Mouse (Mus musculus): ENCODE results near the gene Gm9999. TPM values are rescaled to one million over a fixed set of nuclear protein-coding genes. Genes with fewer than 3 reads are reported as not detected.
"Not testable (repeated sequence)": the region's sequence is repeated elsewhere in the genome, so short reads cannot be mapped to it uniquely, and the experiment has no call there.

Gene Gm9999
- total RNA-seq (2021): not detected

- DNase-seq (ENCODE audit: low spot score in 2 of 2): no peak
- intact Hi-C loops (cut with DNase I): no loop called here
These were observed at the start of gene Gm9999 for GRCm38 (mm10) chr7:46983280-46983679. Gene Gm9999, plus strand, starts transcription at chr7:46983580.

- DNase-seq (ENCODE audit: low spot score in 2 of 2): no peak
- intact Hi-C loops (cut with DNase I): no loop called here
These were observed 48.6 kb upstream of the Gm9999 start for GRCm38 (mm10) chr7:46934788-46935187.

GRCm38 (mm10) chr7:46935847-46936246 is 47.5 kb upstream of the Gm9999 start:
- intact Hi-C loops (cut with DNase I): no loop called here
- peak; percentile 19 to 20 for DNase-seq (ENCODE audit: low spot score in 2 of 2)

GRCm38 (mm10) chr7:46957831-46958691 is 25.3 kb upstream of the Gm9999 start, which contains the start of gene Uevld:
Gene Uevld, minus strand, starts transcription at chr7:46958527.
- intact Hi-C loops (cut with DNase I): loop anchor here (2.0 kb wide), 1 partner anchor 51 kb away; the partner anchor contains the start of gene Spty2d1
- DNase-seq (ENCODE audit: low spot score in 2 of 2): peak; percentile 92 to 95

DNA sequence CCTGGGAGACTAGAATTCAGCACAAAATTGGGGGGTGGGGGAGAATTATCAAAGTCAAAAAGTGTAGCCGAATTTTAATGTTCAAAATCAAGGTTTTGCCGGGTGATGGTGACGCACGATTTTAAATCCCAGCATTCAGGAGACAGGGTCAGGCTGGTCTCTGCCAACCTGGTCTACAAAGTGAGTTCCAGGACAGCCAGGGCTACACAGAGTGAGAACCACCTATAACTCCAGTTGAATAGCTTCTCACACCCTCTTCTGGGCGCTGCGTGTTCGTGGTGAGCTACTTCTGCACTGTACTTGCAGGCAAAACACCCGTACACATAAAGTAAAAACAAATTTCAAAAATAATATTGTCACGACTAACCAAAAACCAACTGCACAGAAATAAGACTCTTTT is 24.5 kb upstream of the Gm9999 start:
- intact Hi-C loops (cut with DNase I): loop anchor here (2.0 kb wide), 1 partner anchor 50 kb away; the partner anchor contains the start of gene Spty2d1
- no peak for DNase-seq (ENCODE audit: low spot score in 2 of 2)

DNA sequence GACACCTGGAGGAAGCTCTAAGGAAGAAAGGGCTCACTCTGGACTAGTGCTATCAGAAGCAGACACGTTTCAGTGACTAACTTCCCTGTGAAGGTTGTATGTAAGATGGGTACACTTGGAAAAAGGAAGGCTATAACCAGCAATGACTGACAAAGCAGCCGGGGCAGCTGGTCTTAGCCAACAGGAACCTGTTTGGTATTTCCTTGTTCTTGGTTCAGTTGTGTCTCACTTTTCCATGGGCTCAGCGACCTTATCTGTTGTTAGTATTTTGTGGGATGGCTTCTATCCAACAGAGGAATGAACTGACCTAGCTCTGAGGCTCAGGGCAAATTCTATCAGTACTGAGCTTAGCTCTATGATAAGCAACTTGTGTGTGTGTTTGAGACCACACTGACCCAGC is 22.4 kb upstream of the Gm9999 start:
- intact Hi-C loops (cut with DNase I): loop anchor here (5.0 kb wide), 1 partner anchor 111 kb away; no protein-coding TSS in a partner anchor
- DNase-seq (ENCODE audit: low spot score in 2 of 2): no peak

GRCm38 (mm10) chr7:46962132-46962531 is 21.2 kb upstream of the Gm9999 start:
- no peak for DNase-seq (ENCODE audit: low spot score in 2 of 2)
- intact Hi-C loops (cut with DNase I): loop anchor here (5.0 kb wide), 1 partner anchor 110 kb away; no protein-coding TSS in a partner anchor

DNA sequence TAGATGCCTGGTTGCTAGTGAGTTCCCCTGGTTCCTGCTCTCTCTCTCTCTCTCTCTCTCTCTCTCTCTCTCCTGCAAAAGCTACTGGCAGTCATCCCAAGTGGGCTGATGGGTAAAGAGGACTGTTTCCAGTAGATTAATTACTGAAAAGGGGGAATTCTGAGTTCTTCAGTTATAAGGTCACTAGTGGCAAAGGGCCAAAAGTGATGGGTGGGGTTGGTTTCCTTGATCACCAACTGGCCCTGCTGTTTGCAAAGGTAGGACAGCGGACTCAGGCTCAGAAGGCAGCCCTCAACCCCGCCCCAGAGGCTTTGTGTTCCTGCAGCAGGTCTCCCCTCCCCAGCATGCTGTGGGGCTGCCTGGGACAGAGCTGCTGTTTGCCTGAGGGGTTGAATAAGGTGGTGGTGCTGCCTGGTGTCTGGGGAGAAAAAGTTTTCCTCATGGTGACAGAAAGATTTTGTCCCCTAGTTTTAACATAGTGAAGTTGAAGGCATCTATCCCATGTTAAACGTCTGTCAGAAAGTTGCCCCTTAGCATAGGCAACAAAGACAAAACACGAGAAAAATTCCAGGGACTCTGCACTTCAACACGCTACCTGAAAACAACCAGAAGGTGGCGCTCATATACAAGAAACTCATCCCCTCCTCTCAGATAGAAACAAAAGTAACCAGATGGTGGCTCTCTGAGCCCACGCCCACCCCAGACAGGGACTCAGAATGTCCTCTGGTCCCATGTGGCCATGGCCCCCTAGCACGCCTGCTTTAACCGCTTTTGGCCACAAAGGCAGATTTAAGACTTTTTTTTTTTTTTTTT is 20.4 kb upstream of the Gm9999 start:
- DNase-seq (ENCODE audit: low spot score in 2 of 2): peak; percentile 78 to 84
- intact Hi-C loops (cut with DNase I): loop anchor here (1.0 to 5.0 kb wide), 3 partner anchors 52 to 187 kb away; no protein-coding TSS in a partner anchor

GRCm38 (mm10) chr7:46964070-46964469 is 19.3 kb upstream of the Gm9999 start:
- DNase-seq (ENCODE audit: low spot score in 2 of 2): no peak
- intact Hi-C loops (cut with DNase I): loop anchor here (5.0 kb wide), 1 partner anchor 108 kb away; no protein-coding TSS in a partner anchor

GRCm38 (mm10) chr7:46969898-46970297 is 13.5 kb upstream of the Gm9999 start:
- no peak for DNase-seq (ENCODE audit: low spot score in 2 of 2)
- intact Hi-C loops (cut with DNase I): no loop called here

GRCm38 (mm10) chr7:46974648-46975047 is 8.7 kb upstream of the Gm9999 start:
- intact Hi-C loops (cut with DNase I): no loop called here
- no peak for DNase-seq (ENCODE audit: low spot score in 2 of 2)

GRCm38 (mm10) chr7:46975456-46975855 is 7.9 kb upstream of the Gm9999 start:
- intact Hi-C loops (cut with DNase I): no loop called here
- DNase-seq (ENCODE audit: low spot score in 2 of 2): no peak

- DNase-seq (ENCODE audit: low spot score in 2 of 2): no peak
- intact Hi-C loops (cut with DNase I): no loop called here
These were observed 2.5 kb downstream of the Gm9999 start for GRCm38 (mm10) chr7:46985718-46986505.

- intact Hi-C loops (cut with DNase I): no loop called here
- DNase-seq (ENCODE audit: low spot score in 2 of 2): no peak
These were observed 3.3 kb downstream of the Gm9999 start for GRCm38 (mm10) chr7:46986646-46987045.

GRCm38 (mm10) chr7:46987073-46987472 is 3.7 kb downstream of the Gm9999 start:
- intact Hi-C loops (cut with DNase I): no loop called here
- DNase-seq (ENCODE audit: low spot score in 2 of 2): no peak

GRCm38 (mm10) chr7:46989387-46989786 is 6.0 kb downstream of the Gm9999 start:
- intact Hi-C loops (cut with DNase I); DNase-seq (ENCODE audit: low spot score in 2 of 2): not testable (repeated sequence)

DNA sequence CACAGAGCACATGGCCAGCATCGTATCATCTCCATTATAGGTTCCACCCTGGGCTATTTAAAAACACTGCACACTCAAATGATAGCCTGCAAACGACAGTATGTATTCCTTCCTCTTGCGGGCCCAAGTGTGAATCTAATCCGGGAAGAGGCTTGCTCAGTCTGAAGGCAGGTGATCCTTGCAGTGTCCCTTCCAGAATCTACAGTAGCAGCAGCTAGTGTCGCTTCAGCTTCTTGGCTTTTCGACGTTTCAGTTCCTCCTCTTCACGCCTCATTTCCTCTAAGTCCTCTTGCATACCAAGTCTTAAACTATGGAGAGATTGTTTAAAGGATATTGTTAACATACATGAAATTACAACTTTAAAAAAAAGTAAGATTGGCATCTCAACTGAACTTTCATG is 9.7 kb downstream of the Gm9999 start:
- no peak for DNase-seq (ENCODE audit: low spot score in 2 of 2)
- intact Hi-C loops (cut with DNase I): no loop called here

- intact Hi-C loops (cut with DNase I): no loop called here
- no peak for DNase-seq (ENCODE audit: low spot score in 2 of 2)
These were observed 12.2 kb downstream of the Gm9999 start for GRCm38 (mm10) chr7:46995558-46995957.

GRCm38 (mm10) chr7:46997008-46997407 is 13.6 kb downstream of the Gm9999 start:
- intact Hi-C loops (cut with DNase I): no loop called here
- no peak for DNase-seq (ENCODE audit: low spot score in 2 of 2)
